Mouse (Mus musculus) lung, postnatal 0 days (tissue): Measurements from ENCODE around the gene Atp5c1.

Experiments
- CTCF ChIP-seq: IDR thresholded peaks from 2 replicates; pipeline ENCODE4 v1.5.1; 2016; ENCODE audit warnings: antibody characterized with exemption, mild to moderate bottlenecking
- EP300 ChIP-seq: IDR thresholded peaks from 2 replicates; pipeline ENCODE4 v1.6.1; 2016; ENCODE audit warnings: antibody characterized with exemption, mild to moderate bottlenecking, control low read depth

- TF ChIP-seq CTCF: no peak
- TF ChIP-seq EP300: no peak
Measured at GRCm38 (mm10) chr2:10008593-10008992, 71.7 kb downstream of the Atp5c1 start.
